Mouse (Mus musculus) megakaryocyte, embryonic 14.5 days (primary cell): ENCODE data around the gene Nploc4. TPM values are rescaled to one million over a fixed set of nuclear protein-coding genes. Genes with fewer than 3 reads are reported as not detected.

ENCODE experiments used
- H3K27me3 ChIP-seq: replicated peaks from 2 replicates; pipeline ENCODE3; 2012; ENCODE audit warnings: inconsistent platforms
- H3K36me3 ChIP-seq: replicated peaks from 2 replicates; pipeline ENCODE3; 2012; ENCODE audit warnings: low read length, inconsistent platforms, mixed read lengths
- H3K4me1 ChIP-seq: 2 replicates; pipeline ENCODE4 v1.6.1; 2012; ENCODE audit warnings: inconsistent platforms
- H3K4me3 ChIP-seq: replicated peaks from 2 replicates; pipeline ENCODE3; 2012; ENCODE audit warnings: moderate library complexity, mild to moderate bottlenecking, inconsistent platforms
- H3K9me3 ChIP-seq: 2 replicates; pipeline ENCODE4 v1.6.1; 2012; ENCODE audit warnings: inconsistent platforms
- FLI1 ChIP-seq: IDR thresholded peaks from 2 replicates; pipeline ENCODE4 v1.6.1; 2012; ENCODE audit warnings: low read length, inconsistent platforms, mixed read lengths
- GATA1 ChIP-seq: IDR thresholded peaks from 3 replicates; pipeline ENCODE4 v1.6.1; 2012; ENCODE audit warnings: mixed read lengths, low read length, inconsistent platforms, borderline replicate concordance
- polyA plus RNA-seq: library from polyadenylated mRNA; stranded (reverse); fragments of >175 nt; gene quantifications from 2 replicates; pipeline ENCODE4 v1.2.3, GENCODE M21; 2012; ENCODE audit warnings: low replicate concordance; ENCODE audit not compliant: insufficient read depth

Nploc4 gene
- polyA plus RNA-seq, 1 experiment, result 56.7 TPM

GRCm38 (mm10) chr11:120406445-120406844 lies 31.1 kb downstream of the Nploc4 start:
- H3K27me3 ChIP-seq, result no peaks in the 10 kb centered on the region
- H3K4me1 ChIP-seq, result peaks cover 46% of the 10 kb centered on the region
- TF ChIP-seq GATA1 (no peak), FLI1 (no peak)
- peaks cover 99% of the 10 kb centered on the region for H3K36me3 ChIP-seq
- no peak overlapping the region for H3K4me3 ChIP-seq
- H3K9me3 ChIP-seq, result no peaks in the 10 kb centered on the region

GRCm38 (mm10) chr11:120405867-120406266 lies 31.6 kb downstream of the Nploc4 start:
- Histone ChIP-seq H3K27me3 (no peaks in the 10 kb centered on the region), H3K4me3 (peak overlapping the region; percentile 0), H3K36me3 (peaks cover 99% of the 10 kb centered on the region), H3K4me1 (peaks cover 46% of the 10 kb centered on the region), H3K9me3 (no peaks in the 10 kb centered on the region)
- peak; percentile 66; the same call in 1 of the 3 replicates for TF ChIP-seq GATA1
- 0 out of 2 replicates have a peak, but pooled peaks have one; percentile 18 for TF ChIP-seq FLI1

- TF ChIP-seq FLI1 (no peak), GATA1 (no peak)
Measured at GRCm38 (mm10) chr11:120404814-120405213, 32.7 kb downstream of the Nploc4 start.

GRCm38 (mm10) chr11:120399319-120399718 lies 38.2 kb downstream of the Nploc4 start:
- H3K27me3 ChIP-seq, result no peaks in the 10 kb centered on the region
- H3K9me3 ChIP-seq, result no peaks in the 10 kb centered on the region
- H3K4me3 ChIP-seq, result no peak overlapping the region
- peaks cover 37% of the 10 kb centered on the region for H3K4me1 ChIP-seq
- H3K36me3 ChIP-seq, result peaks cover 97% of the 10 kb centered on the region
- TF ChIP-seq GATA1 (no peak), FLI1 (no peak)

More at GRCm38 (mm10) chr11:120404814-120405213, 32.7 kb downstream of the Nploc4 start:
- H3K9me3 ChIP-seq, result no peaks in the 10 kb centered on the region
- H3K4me1 ChIP-seq, result peaks cover 54% of the 10 kb centered on the region
- peaks cover 99% of the 10 kb centered on the region for H3K36me3 ChIP-seq
- H3K27me3 ChIP-seq, result no peaks in the 10 kb centered on the region
- no peak overlapping the region for H3K4me3 ChIP-seq

GRCm38 (mm10) chr11:120397602-120398001 lies 39.9 kb downstream of the Nploc4 start:
- H3K36me3 ChIP-seq, result peaks cover 97% of the 10 kb centered on the region
- no peak overlapping the region for H3K4me3 ChIP-seq
- no peaks in the 10 kb centered on the region for H3K27me3 ChIP-seq
- H3K4me1 ChIP-seq, result peaks cover 39% of the 10 kb centered on the region
- H3K9me3 ChIP-seq, result no peaks in the 10 kb centered on the region
- no peak for TF ChIP-seq GATA1
- no peak for TF ChIP-seq FLI1

GRCm38 (mm10) chr11:120395661-120396060 lies 41.8 kb downstream of the Nploc4 start:
- peaks cover 42% of the 10 kb centered on the region for H3K4me1 ChIP-seq
- H3K27me3 ChIP-seq, result no peaks in the 10 kb centered on the region
- no peak overlapping the region for H3K4me3 ChIP-seq
- H3K36me3 ChIP-seq, result peaks cover 92% of the 10 kb centered on the region
- H3K9me3 ChIP-seq, result no peaks in the 10 kb centered on the region
- TF ChIP-seq GATA1, result no peak
- TF ChIP-seq FLI1, result no peak

- peaks cover 33% of the 10 kb centered on the region for H3K4me1 ChIP-seq
- H3K9me3 ChIP-seq, result no peaks in the 10 kb centered on the region
- TF ChIP-seq GATA1 (no peak), FLI1 (no peak)
- H3K36me3 ChIP-seq, result peaks cover 85% of the 10 kb centered on the region
- no peak overlapping the region for H3K4me3 ChIP-seq
- no peaks in the 10 kb centered on the region for H3K27me3 ChIP-seq
Measured at GRCm38 (mm10) chr11:120388580-120388979, 48.9 kb downstream of the Nploc4 start.

GRCm38 (mm10) chr11:120387157-120387556 lies 50.4 kb downstream of the Nploc4 start:
- TF ChIP-seq FLI1, result no peak
- TF ChIP-seq GATA1, result no peak
- H3K9me3 ChIP-seq, result no peaks in the 10 kb centered on the region
- H3K4me3 ChIP-seq, result no peak overlapping the region
- H3K36me3 ChIP-seq, result peaks cover 85% of the 10 kb centered on the region
- H3K27me3 ChIP-seq, result no peaks in the 10 kb centered on the region
- H3K4me1 ChIP-seq, result peaks cover 22% of the 10 kb centered on the region

- Histone ChIP-seq H3K4me1 (peaks cover 22% of the 10 kb centered on the region), H3K4me3 (no peak overlapping the region), H3K9me3 (no peaks in the 10 kb centered on the region), H3K36me3 (peaks cover 85% of the 10 kb centered on the region), H3K27me3 (no peaks in the 10 kb centered on the region)
- TF ChIP-seq GATA1, result no peak
- TF ChIP-seq FLI1, result no peak
Measured at GRCm38 (mm10) chr11:120386632-120387031, 50.9 kb downstream of the Nploc4 start.

GRCm38 (mm10) chr11:120382509-120382908 lies 55.0 kb downstream of the Nploc4 start:
- Histone ChIP-seq H3K4me1 (peaks cover 35% of the 10 kb centered on the region), H3K36me3 (peaks cover 79% of the 10 kb centered on the region), H3K27me3 (no peaks in the 10 kb centered on the region), H3K9me3 (no peaks in the 10 kb centered on the region), H3K4me3 (no peak overlapping the region)
- no peak for TF ChIP-seq GATA1
- TF ChIP-seq FLI1, result no peak

GRCm38 (mm10) chr11:120381157-120381556 lies 56.4 kb downstream of the Nploc4 start:
- TF ChIP-seq FLI1 (no peak), GATA1 (no peak)
- Histone ChIP-seq H3K27me3 (no peaks in the 10 kb centered on the region), H3K36me3 (peaks cover 80% of the 10 kb centered on the region), H3K4me1 (peaks cover 36% of the 10 kb centered on the region), H3K4me3 (no peak overlapping the region), H3K9me3 (no peaks in the 10 kb centered on the region)

GRCm38 (mm10) chr11:120380271-120380670 lies 57.2 kb downstream of the Nploc4 start:
- no peaks in the 10 kb centered on the region for H3K27me3 ChIP-seq
- H3K4me1 ChIP-seq, result peaks cover 36% of the 10 kb centered on the region
- no peak overlapping the region for H3K4me3 ChIP-seq
- peaks cover 80% of the 10 kb centered on the region for H3K36me3 ChIP-seq
- H3K9me3 ChIP-seq, result no peaks in the 10 kb centered on the region
- TF ChIP-seq GATA1, result no peak
- no peak for TF ChIP-seq FLI1
